Mouse (Mus musculus) forebrain, embryonic 16.5 days (tissue): ENCODE data around the gene Ece1. TPM values are rescaled to one million over a fixed set of nuclear protein-coding genes. Genes with fewer than 3 reads are reported as not detected.

Experiments used
- ATAC-seq: fragments of 200-750 bp; cut with Nextera tagmentation; 2 replicates; pipeline ENCODE4 v1.8.0; 2017; ENCODE audit warnings: mild to moderate bottlenecking, moderate library complexity
- H3K27ac ChIP-seq: fragments of 300-500 bp; sonication (generic); 2 replicates; pipeline ENCODE4 v1.5.1; 2014; ENCODE audit warnings: low read length, control low read depth
- H3K27me3 ChIP-seq: fragments of 300-500 bp; sonication (generic); replicated peaks from 2 replicates; pipeline ENCODE4 v1.6.1; 2014; ENCODE audit warnings: low read length; ENCODE audit not compliant: control insufficient read depth, insufficient read depth
- H3K36me3 ChIP-seq: fragments of 300-500 bp; sonication (generic); 2 replicates; pipeline ENCODE4 v1.6.1; 2014; ENCODE audit not compliant: control insufficient read depth, insufficient read depth
- H3K4me1 ChIP-seq: fragments of 300-500 bp; sonication (generic); replicated peaks from 2 replicates; pipeline ENCODE4 v1.6.1; 2014; ENCODE audit warnings: low read length; ENCODE audit not compliant: control insufficient read depth, insufficient read depth
- H3K4me2 ChIP-seq: fragments of 300-500 bp; sonication (generic); 2 replicates; pipeline ENCODE4 v1.6.1; 2014; ENCODE audit warnings: mild to moderate bottlenecking, low read length, control low read depth
- H3K4me3 ChIP-seq: fragments of 300-500 bp; sonication (generic); replicated peaks from 2 replicates; pipeline ENCODE4 v1.5.1; 2014; ENCODE audit warnings: mild to moderate bottlenecking, low read length, control low read depth
- H3K9ac ChIP-seq: fragments of 300-500 bp; sonication (generic); replicated peaks from 2 replicates; pipeline ENCODE4 v1.6.1; 2014; ENCODE audit warnings: low read depth, low read length, control low read depth
- H3K9me3 ChIP-seq: fragments of 300-500 bp; sonication (generic); 2 replicates; pipeline ENCODE4 v1.6.1; 2016; ENCODE audit warnings: low read length; ENCODE audit not compliant: control insufficient read depth
- WGBS: fragments of 180-500 bp; shearing (Covaris S2); extraction: QIAGEN DNeasy Blood & Tissue Kit; methylation state at CpG from one replicate; pipeline ENCODE4 v1.1.7; 2014; 5-methylcytosine and 5-hydroxymethylcytosine counted together
- polyA plus RNA-seq: library from polyadenylated mRNA; unstranded; fragments of >200 nt; fragmentation: Nextera tagmentation; extraction: Ambion mirVana; gene quantifications from 2 replicates; pipeline ENCODE4 v1.2.1, GENCODE M21; 2015

Ece1 gene
- polyA plus RNA-seq, 1 experiment from 2014 or later = 16.3 TPM

GRCm38 (mm10) chr4:137932554-137933178, 70.6 kb downstream of the Ece1 start:
- 43% methylated on average over 6 of the region's 6 CpGs for WGBS

DNA sequence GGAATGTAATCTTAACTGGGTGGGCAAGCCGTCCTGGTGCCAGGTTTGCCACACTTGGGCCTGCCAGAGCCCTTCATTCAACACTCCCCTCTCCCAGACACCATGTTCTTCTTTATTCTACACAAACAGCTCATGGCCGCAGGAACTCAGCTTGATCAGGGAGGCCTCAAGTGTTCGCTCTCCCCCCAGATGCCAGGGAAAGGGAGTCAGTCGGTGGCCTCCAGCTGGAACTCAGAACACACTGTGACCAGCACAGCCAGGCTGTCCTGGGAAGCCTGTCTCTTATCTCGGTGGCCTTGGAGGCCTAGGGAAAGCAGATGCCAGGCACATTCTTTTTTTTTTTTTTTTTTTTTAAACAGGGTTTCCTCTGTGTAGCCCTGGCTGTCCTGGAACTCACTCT, 71.3 kb downstream of the Ece1 start:
- H3K4me3 ChIP-seq = no peak overlapping the region
- no peak for ATAC-seq
- H3K27ac ChIP-seq = no peak overlapping the region
- H3K4me2 ChIP-seq = no peak overlapping the region
- H3K27me3 ChIP-seq = no peaks in the 10 kb centered on the region
- 69% methylated on average over 5 of the region's 5 CpGs for WGBS
- H3K36me3 ChIP-seq = peaks cover 2% of the 10 kb centered on the region; the same call in 1 of the 2 replicates
- no peaks in the 10 kb centered on the region for H3K9me3 ChIP-seq
- H3K9ac ChIP-seq = no peak overlapping the region
- H3K4me1 ChIP-seq = peaks cover 17% of the 10 kb centered on the region

More at GRCm38 (mm10) chr4:137932554-137933178, 70.6 kb downstream of the Ece1 start:
- H3K4me3 ChIP-seq = no peak overlapping the region
- no peaks in the 10 kb centered on the region for H3K27me3 ChIP-seq
- H3K36me3 ChIP-seq = peaks cover 2% of the 10 kb centered on the region; the same call in 1 of the 2 replicates
- no peak overlapping the region for H3K4me2 ChIP-seq
- no peak overlapping the region for H3K27ac ChIP-seq
- H3K4me1 ChIP-seq = peaks cover 17% of the 10 kb centered on the region
- H3K9ac ChIP-seq = no peak overlapping the region
- H3K9me3 ChIP-seq = no peaks in the 10 kb centered on the region
- no peak for ATAC-seq

DNA sequence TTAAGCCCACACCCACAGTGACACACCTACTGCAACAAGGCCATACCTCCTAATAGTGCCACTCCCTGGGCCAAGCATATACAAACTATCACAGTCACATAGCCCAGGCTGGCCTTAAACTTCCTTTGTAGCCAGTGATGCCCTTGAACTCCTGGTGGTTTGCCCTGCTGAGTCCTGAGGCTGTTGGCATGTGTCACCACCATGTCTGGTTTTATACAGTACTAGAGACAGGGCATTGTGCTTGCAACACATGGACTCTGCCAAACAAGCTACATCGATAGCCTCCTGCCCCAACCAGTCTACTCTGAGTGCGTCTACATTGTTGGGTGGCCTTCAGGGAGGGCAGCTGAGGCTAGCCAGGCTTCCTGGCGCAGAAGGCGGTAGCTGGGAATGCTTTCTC, 74.1 kb downstream of the Ece1 start:
- no peaks in the 10 kb centered on the region for H3K9me3 ChIP-seq
- no peak overlapping the region for H3K27ac ChIP-seq
- peaks cover 8% of the 10 kb centered on the region for H3K4me1 ChIP-seq
- no peak overlapping the region for H3K4me2 ChIP-seq
- H3K36me3 ChIP-seq = peaks cover 2% of the 10 kb centered on the region; the same call in 1 of the 2 replicates
- no peak for ATAC-seq
- no peak overlapping the region for H3K9ac ChIP-seq
- WGBS = 89% methylated on average over 4 of the region's 4 CpGs
- no peaks in the 10 kb centered on the region for H3K27me3 ChIP-seq
- H3K4me3 ChIP-seq = no peak overlapping the region

DNA sequence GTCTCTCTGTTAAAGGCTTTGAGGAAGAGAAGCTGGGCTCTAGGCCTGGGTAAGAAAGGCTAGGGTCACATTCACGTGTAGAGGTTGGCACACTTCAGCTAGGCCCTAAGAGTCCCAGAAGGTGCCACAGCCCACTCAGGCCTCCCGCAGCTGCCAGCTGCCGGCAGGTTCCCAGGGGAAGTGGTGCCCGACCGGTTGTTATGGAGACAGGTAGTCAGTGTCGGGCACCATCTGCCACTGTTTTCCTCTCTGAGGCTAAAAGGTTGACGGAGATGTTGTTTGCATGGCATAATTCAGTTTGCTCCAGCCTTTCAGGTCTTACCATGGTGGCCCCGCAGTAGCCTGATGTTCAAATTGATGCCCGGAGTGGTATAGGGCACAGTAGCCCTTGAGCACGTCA, 78.0 kb downstream of the Ece1 start:
- no peak overlapping the region for H3K4me3 ChIP-seq
- no peak overlapping the region for H3K9ac ChIP-seq
- H3K36me3 ChIP-seq = peaks cover 2% of the 10 kb centered on the region; the same call in 1 of the 2 replicates
- H3K4me2 ChIP-seq = no peak overlapping the region
- no peak overlapping the region for H3K27ac ChIP-seq
- peaks cover 16% of the 10 kb centered on the region for H3K4me1 ChIP-seq
- no peaks in the 10 kb centered on the region for H3K9me3 ChIP-seq
- WGBS = 59% methylated on average over 10 of the region's 10 CpGs
- ATAC-seq = no peak
- no peaks in the 10 kb centered on the region for H3K27me3 ChIP-seq

- no peak for ATAC-seq
- no peak overlapping the region for H3K27ac ChIP-seq
Observed at GRCm38 (mm10) chr4:137941131-137941844, 79.3 kb downstream of the Ece1 start.

GRCm38 (mm10) chr4:137941871-137942781, 80.1 kb downstream of the Ece1 start:
- 62% methylated on average over 17 of the region's 17 CpGs for WGBS
- no peak overlapping the region for H3K9ac ChIP-seq
- no peak overlapping the region for H3K4me2 ChIP-seq
- peak overlapping the region; percentile 46 for H3K27ac ChIP-seq
- H3K27me3 ChIP-seq = no peaks in the 10 kb centered on the region
- no peak overlapping the region for H3K4me3 ChIP-seq
- no peak for ATAC-seq
- 0 out of 2 replicates have a peak, but pooled peaks cover 5% of the 10 kb centered on the region for H3K36me3 ChIP-seq
- H3K9me3 ChIP-seq = no peaks in the 10 kb centered on the region
- H3K4me1 ChIP-seq = peaks cover 16% of the 10 kb centered on the region

More at GRCm38 (mm10) chr4:137941131-137941844, 79.3 kb downstream of the Ece1 start:
- H3K36me3 ChIP-seq = peaks cover 7% of the 10 kb centered on the region; the same call in 1 of the 2 replicates
- peaks cover 16% of the 10 kb centered on the region for H3K4me1 ChIP-seq
- no peaks in the 10 kb centered on the region for H3K27me3 ChIP-seq
- no peak overlapping the region for H3K4me2 ChIP-seq
- no peak overlapping the region for H3K4me3 ChIP-seq
- no peaks in the 10 kb centered on the region for H3K9me3 ChIP-seq
- 93% methylated on average over 12 of the region's 12 CpGs for WGBS
- H3K9ac ChIP-seq = no peak overlapping the region

DNA sequence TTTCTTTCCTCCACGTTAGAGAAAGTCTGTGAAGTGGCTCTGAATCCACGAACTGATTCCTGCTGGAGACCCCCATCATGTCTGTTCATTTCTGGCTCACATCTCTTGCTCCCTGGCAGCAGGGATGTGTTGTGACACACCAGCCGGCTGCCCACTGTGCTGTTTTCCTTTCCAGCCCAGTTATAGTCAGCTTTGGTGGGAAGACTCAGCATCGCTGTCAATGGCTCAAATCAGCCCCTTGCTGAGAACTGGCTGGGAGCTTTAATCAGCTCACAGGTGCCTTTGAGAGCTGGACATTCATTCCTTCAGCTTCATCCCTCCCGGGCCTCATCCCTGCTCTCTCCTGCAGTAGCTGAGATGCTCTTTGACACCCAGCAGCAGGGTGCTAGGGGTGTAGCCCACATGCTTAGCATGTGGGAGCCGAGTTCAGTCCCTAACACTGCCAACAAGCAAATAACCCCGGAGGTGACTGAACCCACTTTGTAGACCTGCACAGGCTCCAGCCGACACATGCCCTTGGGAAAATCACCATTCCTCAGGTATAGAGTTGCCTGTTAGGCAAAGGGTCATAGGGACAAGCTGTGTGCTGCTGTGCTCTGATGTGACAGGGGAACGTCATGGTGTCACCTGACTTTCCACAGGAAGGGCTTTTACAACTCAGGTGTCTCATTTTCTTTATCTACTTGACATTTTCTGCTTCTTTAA, 80.9 kb downstream of the Ece1 start:
- 32% methylated on average over 9 of the region's 9 CpGs for WGBS
- H3K4me3 ChIP-seq = no peak overlapping the region
- 0 out of 2 replicates have a peak, but pooled peaks have one; percentile 47 for ATAC-seq
- 0 out of 2 replicates have a peak, but pooled peaks cover 5% of the 10 kb centered on the region for H3K36me3 ChIP-seq
- no peaks in the 10 kb centered on the region for H3K27me3 ChIP-seq
- H3K9ac ChIP-seq = no peak overlapping the region
- H3K4me2 ChIP-seq = no peak overlapping the region
- peaks cover 16% of the 10 kb centered on the region for H3K4me1 ChIP-seq
- peak overlapping the region; percentile 46 for H3K27ac ChIP-seq
- no peaks in the 10 kb centered on the region for H3K9me3 ChIP-seq

DNA sequence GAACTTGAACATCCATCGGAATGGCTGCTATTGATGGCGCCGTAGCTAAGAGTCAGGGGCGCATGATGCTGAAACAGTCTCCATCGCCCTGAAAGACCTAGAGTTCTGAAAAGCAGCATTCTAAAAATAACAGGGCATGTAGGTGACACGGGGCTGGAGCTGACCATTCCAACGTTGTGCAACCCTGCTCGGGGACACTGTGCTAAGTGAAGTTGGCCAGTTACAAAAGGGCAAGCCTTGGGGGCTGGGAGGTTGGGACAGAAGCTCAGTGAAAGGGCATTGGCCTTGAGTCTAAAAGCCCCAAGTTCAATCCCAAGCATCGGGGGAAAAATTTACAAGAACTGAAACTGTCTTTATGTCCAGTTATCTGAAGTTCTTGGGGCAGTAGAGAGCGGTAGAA, 81.5 kb downstream of the Ece1 start:
- Histone ChIP-seq H3K36me3 (0 out of 2 replicates have a peak, but pooled peaks cover 5% of the 10 kb centered on the region), H3K27me3 (no peaks in the 10 kb centered on the region), H3K4me1 (peaks cover 16% of the 10 kb centered on the region), H3K9ac (no peak overlapping the region), H3K27ac (no peak overlapping the region), H3K4me2 (no peak overlapping the region), H3K4me3 (no peak overlapping the region), H3K9me3 (no peaks in the 10 kb centered on the region)
- no peak for ATAC-seq
- WGBS = 93% methylated on average over 10 of the region's 10 CpGs
